Mouse (Mus musculus) stomach, embryonic 14.5 days (tissue): ENCODE measurements at regions not wholly inside any gene's neighbourhood (a gene's known extent, or its start where the extent isn't known, plus 50 kb on each side); places are given as distances from the start of the nearest gene placed in this dataset.
A peak's percentile ranks its signal among the peaks of the same experiment; 100 is the strongest.

Source experiments
- ATAC-seq: fragments of 200-750 bp; cut with Nextera tagmentation; 2 replicates; pipeline ENCODE4 v1.8.0; 2017; ENCODE audit warnings: low read depth, moderate TSS enrichment; ENCODE audit not compliant: insufficient number of reproducible peaks, insufficient read depth, low FRiP score
- H3K27ac ChIP-seq: fragments of 300-500 bp; sonication (generic); 2 replicates; pipeline ENCODE4 v1.5.1; 2014; ENCODE audit warnings: mild to moderate bottlenecking, low read length, moderate library complexity, mixed read lengths
- H3K27me3 ChIP-seq: fragments of 300-500 bp; sonication (generic); 2 replicates; pipeline ENCODE4 v1.6.1; 2014; ENCODE audit warnings: low read length, control low read depth, mixed read lengths; ENCODE audit not compliant: control insufficient read depth, insufficient read depth
- H3K36me3 ChIP-seq: fragments of 300-500 bp; sonication (generic); 2 replicates; pipeline ENCODE4 v1.6.1; 2014; ENCODE audit warnings: mild to moderate bottlenecking, control low read depth, low read length, moderate library complexity, mixed read lengths; ENCODE audit not compliant: control insufficient read depth, insufficient read depth
- H3K4me1 ChIP-seq: fragments of 300-500 bp; sonication (generic); 2 replicates; pipeline ENCODE4 v1.6.1; 2014; ENCODE audit warnings: low read length, control low read depth, mixed read lengths; ENCODE audit not compliant: control insufficient read depth, insufficient read depth
- H3K4me2 ChIP-seq: fragments of 300-500 bp; sonication (generic); replicated peaks from 2 replicates; pipeline ENCODE4 v1.6.1; 2014; ENCODE audit warnings: low read depth, low read length, control low read depth
- H3K4me3 ChIP-seq: fragments of 300-500 bp; sonication (generic); 2 replicates; pipeline ENCODE4 v1.5.1; 2014; ENCODE audit warnings: low read depth, low read length, control low read depth
- H3K9ac ChIP-seq: fragments of 300-500 bp; sonication (generic); replicated peaks from 2 replicates; pipeline ENCODE4 v1.6.1; 2014; ENCODE audit warnings: low read depth, mild to moderate bottlenecking, control low read depth, low read length, moderate library complexity, mixed read lengths
- H3K9me3 ChIP-seq: fragments of 300-500 bp; sonication (generic); 2 replicates; pipeline ENCODE4 v1.6.1; 2016; ENCODE audit warnings: low read depth, low read length, control low read depth; ENCODE audit not compliant: control insufficient read depth
- WGBS: fragments of 180-500 bp; shearing (Covaris S2); extraction: QIAGEN DNeasy Blood & Tissue Kit; methylation state at CpG from one replicate; pipeline ENCODE4 v1.1.7; 2014; 5-methylcytosine and 5-hydroxymethylcytosine counted together

DNA sequence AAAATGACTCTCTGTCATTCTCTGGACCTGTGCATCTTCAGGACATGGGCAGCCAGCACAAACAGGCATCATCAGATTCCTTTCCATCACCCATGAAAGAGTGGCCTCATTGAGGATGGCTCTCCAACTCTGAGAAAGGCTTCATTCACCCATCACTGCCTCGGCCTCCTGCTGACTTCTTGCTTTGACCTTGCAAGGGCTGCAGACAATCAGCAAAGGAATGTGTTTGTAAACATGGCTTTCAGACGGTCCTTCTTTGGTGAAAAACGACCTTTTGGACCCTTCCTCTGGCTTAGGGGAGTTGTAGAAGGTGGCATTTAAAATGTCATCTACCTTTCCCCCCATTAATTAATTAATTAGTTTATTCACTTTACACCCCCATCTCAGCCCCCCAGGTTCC lies 134.3 kb downstream of the Moxd1 start:
- 8% methylated on average over 3 of the region's 3 CpGs for WGBS
- Histone ChIP-seq H3K9me3 (no peaks in the 10 kb centered on the region), H3K4me1 (no peaks in the 10 kb centered on the region), H3K9ac (no peak overlapping the region), H3K4me3 (no peak overlapping the region), H3K36me3 (no peaks in the 10 kb centered on the region), H3K4me2 (no peak overlapping the region), H3K27me3 (no peaks in the 10 kb centered on the region), H3K27ac (no peak overlapping the region)
- no peak for ATAC-seq

DNA sequence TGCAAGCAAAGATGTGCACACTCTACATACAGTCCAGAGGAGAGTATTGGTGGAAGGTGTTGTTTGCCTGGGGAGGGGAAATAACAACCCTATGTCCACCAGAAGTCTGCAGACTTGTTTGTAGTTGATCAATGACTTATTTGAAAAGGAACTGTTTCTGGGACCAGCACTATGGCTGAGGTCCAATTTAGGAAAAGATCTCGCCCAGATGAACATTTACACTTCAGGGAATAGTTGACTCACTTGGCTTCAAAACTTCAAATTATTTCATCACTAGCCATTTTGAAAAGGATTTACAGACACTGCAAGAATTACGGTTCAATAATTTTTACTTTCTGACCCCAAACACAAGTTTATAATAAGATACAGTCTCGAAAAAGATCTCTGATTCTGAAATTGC lies 138.1 kb downstream of the Moxd1 start:
- 65% methylated on average over 3 of the region's 3 CpGs for WGBS
- no peak for ATAC-seq
- H3K27me3 ChIP-seq = no peaks in the 10 kb centered on the region

GRCm38 (mm10) chr10:24365369-24365768 lies 142.1 kb downstream of the Moxd1 start:
- WGBS = 68% methylated on average over 5 of the region's 5 CpGs
- H3K4me2 ChIP-seq = no peak overlapping the region
- no peak for ATAC-seq
- H3K9ac ChIP-seq = no peak overlapping the region
- no peaks in the 10 kb centered on the region for H3K27me3 ChIP-seq
- no peaks in the 10 kb centered on the region for H3K4me1 ChIP-seq
- no peaks in the 10 kb centered on the region for H3K9me3 ChIP-seq
- H3K27ac ChIP-seq = no peak overlapping the region
- H3K36me3 ChIP-seq = no peaks in the 10 kb centered on the region
- H3K4me3 ChIP-seq = no peak overlapping the region

More for the DNA sequence above, 138.1 kb downstream of the Moxd1 start:
- Histone ChIP-seq H3K9ac (no peak overlapping the region), H3K4me1 (no peaks in the 10 kb centered on the region), H3K4me2 (no peak overlapping the region), H3K9me3 (no peaks in the 10 kb centered on the region), H3K27ac (no peak overlapping the region), H3K36me3 (no peaks in the 10 kb centered on the region), H3K4me3 (no peak overlapping the region)

GRCm38 (mm10) chr10:24367010-24367409 lies 143.7 kb downstream of the Moxd1 start:
- Histone ChIP-seq H3K27me3 (no peaks in the 10 kb centered on the region), H3K4me3 (no peak overlapping the region), H3K4me1 (no peaks in the 10 kb centered on the region), H3K4me2 (no peak overlapping the region), H3K27ac (no peak overlapping the region), H3K36me3 (no peaks in the 10 kb centered on the region), H3K9me3 (no peaks in the 10 kb centered on the region), H3K9ac (no peak overlapping the region)
- 77% methylated on average over 5 of the region's 5 CpGs for WGBS
- ATAC-seq = no peak

GRCm38 (mm10) chr10:24373957-24374356 lies 150.6 kb downstream of the Moxd1 start:
- Histone ChIP-seq H3K4me1 (peaks cover 4% of the 10 kb centered on the region; the same call in 1 of the 2 replicates), H3K4me3 (no peak overlapping the region), H3K27ac (peak overlapping the region; percentile 39; the same call in 1 of the 2 replicates), H3K4me2 (no peak overlapping the region), H3K9me3 (no peaks in the 10 kb centered on the region), H3K9ac (no peak overlapping the region), H3K27me3 (no peaks in the 10 kb centered on the region), H3K36me3 (no peaks in the 10 kb centered on the region)
- no peak for ATAC-seq
- WGBS = 39% methylated on average over 6 of the region's 6 CpGs

GRCm38 (mm10) chr10:24379291-24379690 lies 156.0 kb downstream of the Moxd1 start:
- Histone ChIP-seq H3K4me3 (no peak overlapping the region), H3K9me3 (no peaks in the 10 kb centered on the region), H3K36me3 (no peaks in the 10 kb centered on the region), H3K27me3 (no peaks in the 10 kb centered on the region), H3K27ac (no peak overlapping the region), H3K4me1 (peaks cover under 1% of the 10 kb centered on the region; the same call in 1 of the 2 replicates), H3K9ac (no peak overlapping the region), H3K4me2 (no peak overlapping the region)
- 54% methylated on average over 5 of the region's 5 CpGs for WGBS
- no peak for ATAC-seq

DNA sequence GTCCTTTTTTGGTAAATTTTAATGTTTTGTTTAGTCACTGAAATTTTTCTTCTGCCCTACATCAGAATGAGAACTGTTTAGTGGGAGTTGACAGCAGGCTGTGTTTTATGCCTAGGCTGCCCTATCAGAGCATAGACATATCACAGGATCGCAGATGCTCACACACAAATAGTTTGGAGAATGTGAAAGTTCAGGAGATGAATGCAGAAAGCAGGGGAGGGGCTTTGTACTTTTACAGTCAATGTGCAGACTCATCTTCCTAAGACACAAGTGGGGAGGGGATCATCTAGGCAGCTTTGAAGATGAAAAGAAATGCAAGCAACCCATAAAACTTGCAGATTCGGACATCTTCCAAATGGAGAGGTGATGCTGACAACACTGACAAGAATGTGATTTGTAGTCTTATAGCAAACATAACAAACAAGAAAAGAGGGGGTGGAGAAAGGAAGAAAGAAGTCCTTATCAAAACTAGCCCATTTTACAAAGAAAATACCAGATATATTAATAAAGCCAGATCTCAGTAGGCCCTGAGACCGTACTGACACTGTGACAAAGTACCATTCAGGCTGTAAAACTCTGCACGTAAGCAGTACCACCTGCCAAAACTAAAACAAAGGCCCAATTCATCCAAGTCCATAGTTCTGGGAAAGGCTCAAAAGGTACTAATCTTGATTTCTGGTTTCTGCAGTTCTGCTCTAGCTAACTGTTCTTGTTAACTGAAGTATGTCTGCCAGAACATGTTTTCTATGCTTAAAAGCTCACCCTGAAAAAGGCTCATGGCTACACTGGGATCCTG lies 157.4 kb downstream of the Moxd1 start:
- Histone ChIP-seq H3K4me2 (no peak overlapping the region), H3K9ac (no peak overlapping the region), H3K27me3 (no peaks in the 10 kb centered on the region), H3K27ac (peak overlapping the region; percentile 28; the same call in 1 of the 2 replicates), H3K36me3 (no peaks in the 10 kb centered on the region), H3K4me3 (no peak overlapping the region), H3K9me3 (no peaks in the 10 kb centered on the region), H3K4me1 (no peaks in the 10 kb centered on the region)
- 51% methylated on average over 4 of the region's 4 CpGs for WGBS
- ATAC-seq = no peak

DNA sequence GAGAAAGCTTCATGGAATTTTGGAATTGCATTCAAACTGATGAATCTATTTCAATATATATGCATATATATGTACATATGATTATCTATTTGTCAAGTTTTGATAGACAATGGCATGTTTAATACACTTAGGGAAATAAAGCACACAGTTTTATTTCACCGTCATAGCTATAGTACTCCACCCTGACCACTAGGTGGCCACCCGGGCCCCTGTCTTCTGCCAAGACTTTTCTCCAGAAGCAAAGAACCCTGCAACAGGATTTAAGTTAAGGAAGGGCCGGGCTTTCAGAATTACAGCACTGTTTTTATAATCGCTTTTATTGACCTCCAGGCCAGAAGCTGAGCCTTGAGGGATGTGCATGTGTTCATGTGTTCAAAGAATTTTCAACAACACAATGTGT lies 158.6 kb downstream of the Moxd1 start:
- no peaks in the 10 kb centered on the region for H3K36me3 ChIP-seq
- H3K4me3 ChIP-seq = no peak overlapping the region
- H3K27ac ChIP-seq = no peak overlapping the region
- WGBS = 37% methylated on average over 4 of the region's 4 CpGs
- no peaks in the 10 kb centered on the region for H3K27me3 ChIP-seq
- no peak overlapping the region for H3K4me2 ChIP-seq
- no peaks in the 10 kb centered on the region for H3K4me1 ChIP-seq
- H3K9ac ChIP-seq = no peak overlapping the region
- no peak for ATAC-seq
- H3K9me3 ChIP-seq = no peaks in the 10 kb centered on the region

DNA sequence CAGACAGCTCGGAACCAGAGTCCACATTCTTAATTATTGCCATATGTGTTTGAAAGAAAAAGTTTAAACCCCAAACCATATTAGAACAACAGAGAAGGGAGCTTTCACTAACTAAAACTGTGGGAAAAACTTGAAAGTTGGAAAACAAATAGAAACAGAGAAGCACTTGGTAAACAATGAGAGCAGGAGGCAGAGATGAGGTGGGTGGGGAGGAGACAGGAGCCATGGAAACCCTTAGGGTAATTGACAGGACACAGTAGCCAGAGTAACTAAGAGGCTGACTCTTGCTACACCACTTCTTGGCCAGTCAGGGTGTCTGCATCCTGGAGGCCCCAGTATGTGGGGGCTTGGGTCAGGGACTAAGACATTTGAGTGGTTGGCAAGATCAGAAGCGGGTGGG lies 160.7 kb downstream of the Moxd1 start:
- no peak overlapping the region for H3K27ac ChIP-seq
- H3K4me1 ChIP-seq = no peaks in the 10 kb centered on the region
- WGBS = 86% methylated on average over 2 of the region's 2 CpGs
- ATAC-seq = no peak
- H3K4me2 ChIP-seq = no peak overlapping the region
- no peaks in the 10 kb centered on the region for H3K36me3 ChIP-seq
- H3K27me3 ChIP-seq = no peaks in the 10 kb centered on the region
- no peak overlapping the region for H3K4me3 ChIP-seq
- no peaks in the 10 kb centered on the region for H3K9me3 ChIP-seq
- H3K9ac ChIP-seq = no peak overlapping the region
